Mouse (Mus musculus) spleen, adult 12 weeks (tissue): ENCODE data around the gene Ccdc97.
A peak's percentile ranks its signal among the peaks of the same experiment; 100 is the strongest.

Source experiments
- DNase-seq: peaks from one replicate; pipeline ENCODE4 v3.0.0; 2022; ENCODE audit warnings: low spot score

The Ccdc97 gene

GRCm38 (mm10) chr7:25720760-25721159, 1.9 kb upstream of the Ccdc97 start:
- DNase-seq, result no peak

GRCm38 (mm10) chr7:25719761-25720610, 1.1 kb upstream of the Ccdc97 start:
- peak; percentile 65 for DNase-seq

- no peak for DNase-seq
These were observed 1.4 kb downstream of the Ccdc97 start for GRCm38 (mm10) chr7:25717478-25717877.

GRCm38 (mm10) chr7:25715731-25716271, 3.1 kb downstream of the Ccdc97 start:
- no peak for DNase-seq

GRCm38 (mm10) chr7:25714581-25714980, 4.3 kb downstream of the Ccdc97 start:
- DNase-seq, result no peak

GRCm38 (mm10) chr7:25712801-25713200, 6.1 kb downstream of the Ccdc97 start:
- no peak for DNase-seq

GRCm38 (mm10) chr7:25711731-25712197, 7.1 kb downstream of the Ccdc97 start:
- DNase-seq, result no peak

- DNase-seq, result no peak
These were observed 7.7 kb downstream of the Ccdc97 start for GRCm38 (mm10) chr7:25711165-25711564.

- DNase-seq, result no peak
These were observed 8.3 kb downstream of the Ccdc97 start for GRCm38 (mm10) chr7:25710519-25711130.

GRCm38 (mm10) chr7:25709961-25710360, 8.9 kb downstream of the Ccdc97 start:
- DNase-seq, result no peak

GRCm38 (mm10) chr7:25707581-25708292, 11.2 kb downstream of the Ccdc97 start:
- no peak for DNase-seq

GRCm38 (mm10) chr7:25706578-25707170, 12.2 kb downstream of the Ccdc97 start:
- no peak for DNase-seq

GRCm38 (mm10) chr7:25705801-25706251, 13.1 kb downstream of the Ccdc97 start:
- DNase-seq, result no peak

GRCm38 (mm10) chr7:25704716-25705364, 14.0 kb downstream of the Ccdc97 start:
- no peak for DNase-seq

GRCm38 (mm10) chr7:25703793-25704494, 14.9 kb downstream of the Ccdc97 start:
- no peak for DNase-seq

GRCm38 (mm10) chr7:25702350-25702749, 16.5 kb downstream of the Ccdc97 start:
- no peak for DNase-seq

GRCm38 (mm10) chr7:25700732-25701131, 18.2 kb downstream of the Ccdc97 start:
- no peak for DNase-seq

- DNase-seq, result no peak
These were observed 19.0 kb downstream of the Ccdc97 start for GRCm38 (mm10) chr7:25699851-25700250.

- no peak for DNase-seq
These were observed 24.8 kb downstream of the Ccdc97 start for GRCm38 (mm10) chr7:25694104-25694503.

- no peak for DNase-seq
These were observed 28.8 kb downstream of the Ccdc97 start for GRCm38 (mm10) chr7:25690051-25690450.

- no peak for DNase-seq
These were observed 29.3 kb downstream of the Ccdc97 start for GRCm38 (mm10) chr7:25689603-25690021.
